Mouse (Mus musculus): ENCODE results near the gene Stk38l. TPM values are rescaled to one million over a fixed set of nuclear protein-coding genes. Genes with fewer than 3 reads are reported as not detected.
A peak's percentile ranks its signal among the peaks of the same experiment; 100 is the strongest.

Gene Stk38l
- 6.4 and 7.8 TPM in 2 replicates for polyA plus RNA-seq (2012; rRNA removed)

- TF ChIP-seq POLR2A (IDR thresholded peaks at IDR 0.05; ENCODE audit: borderline replicate concordance, extremely low read depth, insufficient read depth, insufficient read length, poor library complexity, severe bottlenecking): peak; percentile 95
- TF ChIP-seq CTCF (IDR thresholded peaks at IDR 0.05; ENCODE audit: borderline replicate concordance, extremely low read depth, insufficient read depth, insufficient read length): no peak
- peak; percentile 98 for DNase-seq (ENCODE audit: low read depth)
These were observed at the start of gene Stk38l for GRCm38 (mm10) chr6:146724581-146725383. Gene Stk38l (plus strand): TSS chr6:146724995.

GRCm38 (mm10) chr6:146676904-146677303, 47.9 kb upstream of the Stk38l start:
- DNase-seq (ENCODE audit: low read depth): no peak
- TF ChIP-seq POLR2A (IDR thresholded peaks at IDR 0.05; ENCODE audit: borderline replicate concordance, extremely low read depth, insufficient read depth, insufficient read length, poor library complexity, severe bottlenecking): no peak
- no peak for TF ChIP-seq CTCF (IDR thresholded peaks at IDR 0.05; ENCODE audit: borderline replicate concordance, extremely low read depth, insufficient read depth, insufficient read length)

GRCm38 (mm10) chr6:146678136-146679070, 46.4 kb upstream of the Stk38l start:
- TF ChIP-seq POLR2A (IDR thresholded peaks at IDR 0.05; ENCODE audit: borderline replicate concordance, extremely low read depth, insufficient read depth, insufficient read length, poor library complexity, severe bottlenecking) (no peak), CTCF (IDR thresholded peaks at IDR 0.05; ENCODE audit: borderline replicate concordance, extremely low read depth, insufficient read depth, insufficient read length) (no peak)
- DNase-seq (ENCODE audit: low read depth): no peak

- TF ChIP-seq POLR2A (IDR thresholded peaks at IDR 0.05; ENCODE audit: borderline replicate concordance, extremely low read depth, insufficient read depth, insufficient read length, poor library complexity, severe bottlenecking) (no peak), CTCF (IDR thresholded peaks at IDR 0.05; ENCODE audit: borderline replicate concordance, extremely low read depth, insufficient read depth, insufficient read length) (no peak)
- DNase-seq (ENCODE audit: low read depth): no peak
These were observed 40.9 kb upstream of the Stk38l start for GRCm38 (mm10) chr6:146683881-146684280.

- TF ChIP-seq CTCF (IDR thresholded peaks at IDR 0.05; ENCODE audit: borderline replicate concordance, extremely low read depth, insufficient read depth, insufficient read length) (0 out of 2 replicates have a peak, but pooled peaks have one; percentile 2), POLR2A (IDR thresholded peaks at IDR 0.05; ENCODE audit: borderline replicate concordance, extremely low read depth, insufficient read depth, insufficient read length, poor library complexity, severe bottlenecking) (no peak)
- DNase-seq (ENCODE audit: low read depth): no peak
These were observed 39.0 kb upstream of the Stk38l start for GRCm38 (mm10) chr6:146685781-146686308.

- TF ChIP-seq CTCF (IDR thresholded peaks at IDR 0.05; ENCODE audit: borderline replicate concordance, extremely low read depth, insufficient read depth, insufficient read length): no peak
- TF ChIP-seq POLR2A (IDR thresholded peaks at IDR 0.05; ENCODE audit: borderline replicate concordance, extremely low read depth, insufficient read depth, insufficient read length, poor library complexity, severe bottlenecking): no peak
- no peak for DNase-seq (ENCODE audit: low read depth)
These were observed 38.2 kb upstream of the Stk38l start for GRCm38 (mm10) chr6:146686463-146687196.

GRCm38 (mm10) chr6:146688010-146688409, 36.8 kb upstream of the Stk38l start:
- DNase-seq (ENCODE audit: low read depth): no peak
- no peak for TF ChIP-seq CTCF (IDR thresholded peaks at IDR 0.05; ENCODE audit: borderline replicate concordance, extremely low read depth, insufficient read depth, insufficient read length)
- TF ChIP-seq POLR2A (IDR thresholded peaks at IDR 0.05; ENCODE audit: borderline replicate concordance, extremely low read depth, insufficient read depth, insufficient read length, poor library complexity, severe bottlenecking): no peak

- TF ChIP-seq CTCF (IDR thresholded peaks at IDR 0.05; ENCODE audit: borderline replicate concordance, extremely low read depth, insufficient read depth, insufficient read length): no peak
- TF ChIP-seq POLR2A (IDR thresholded peaks at IDR 0.05; ENCODE audit: borderline replicate concordance, extremely low read depth, insufficient read depth, insufficient read length, poor library complexity, severe bottlenecking): no peak
- DNase-seq (ENCODE audit: low read depth): no peak
These were observed 35.9 kb upstream of the Stk38l start for GRCm38 (mm10) chr6:146688861-146689260.

- TF ChIP-seq CTCF (IDR thresholded peaks at IDR 0.05; ENCODE audit: borderline replicate concordance, extremely low read depth, insufficient read depth, insufficient read length): no peak
- no peak for TF ChIP-seq POLR2A (IDR thresholded peaks at IDR 0.05; ENCODE audit: borderline replicate concordance, extremely low read depth, insufficient read depth, insufficient read length, poor library complexity, severe bottlenecking)
- DNase-seq (ENCODE audit: low read depth): peak; percentile 5
These were observed 27.0 kb upstream of the Stk38l start for GRCm38 (mm10) chr6:146697767-146698166.

- no peak for DNase-seq (ENCODE audit: low read depth)
- TF ChIP-seq POLR2A (IDR thresholded peaks at IDR 0.05; ENCODE audit: borderline replicate concordance, extremely low read depth, insufficient read depth, insufficient read length, poor library complexity, severe bottlenecking): no peak
- no peak for TF ChIP-seq CTCF (IDR thresholded peaks at IDR 0.05; ENCODE audit: borderline replicate concordance, extremely low read depth, insufficient read depth, insufficient read length)
These were observed 26.4 kb upstream of the Stk38l start for GRCm38 (mm10) chr6:146698376-146698775.

Measured in brain, embryonic 14.5 days (tissue).